Mouse (Mus musculus) liver, embryonic 14.5 days (tissue): ENCODE measurements around the gene Gm42417. TPM values are rescaled to one million over a fixed set of nuclear protein-coding genes. Genes with fewer than 3 reads are reported as not detected.

Experiments used
- ATAC-seq: fragments of 200-750 bp; cut with Nextera tagmentation; 2 replicates; pipeline ENCODE4 v1.8.0; 2017; ENCODE audit warnings: moderate number of reproducible peaks, mild to moderate bottlenecking, moderate library complexity; ENCODE audit not compliant: insufficient read depth
- DNase-seq, 3 experiments: peaks; one replicate each; pipeline ENCODE4 v3.0.0-alpha.2; 2012 to 2013; ENCODE audit warnings: low read depth in 3 of 3, low spot score in 3 of 3
- H3K27ac ChIP-seq: fragments of 300-500 bp; sonication (generic); 2 replicates; pipeline ENCODE4 v1.5.1; 2014; ENCODE audit warnings: moderate library complexity, mild to moderate bottlenecking, control low read depth, inconsistent platforms
- H3K27me3 ChIP-seq: fragments of 300-500 bp; sonication (generic); 2 replicates; pipeline ENCODE4 v1.6.1; 2014; ENCODE audit warnings: mild to moderate bottlenecking, low read length, moderate library complexity; ENCODE audit not compliant: control insufficient read depth, insufficient read depth
- H3K36me3 ChIP-seq: fragments of 300-500 bp; sonication (generic); replicated peaks from 2 replicates; pipeline ENCODE4 v1.6.1; 2014; ENCODE audit warnings: low read depth; ENCODE audit not compliant: control insufficient read depth, insufficient read depth
- H3K4me1 ChIP-seq, 2 experiments: fragments of 200-500 bp in 1 of 2; fragments of 300-500 bp in 1 of 2; sonication (generic) in 1 of 2; replicated peaks; 2 replicates each; pipeline ENCODE4 v1.6.1; 2012 to 2014; ENCODE audit warnings: antibody characterized with exemption in 1 of 2, inconsistent platforms in 1 of 2, low read length in 1 of 2; ENCODE audit not compliant: control insufficient read depth in 2 of 2, insufficient read depth in 2 of 2
- H3K4me2 ChIP-seq: fragments of 300-500 bp; sonication (generic); 2 replicates; pipeline ENCODE4 v1.6.1; 2014; ENCODE audit warnings: low read depth, mild to moderate bottlenecking, control low read depth, moderate library complexity
- H3K4me3 ChIP-seq, 2 experiments: fragments of 200-500 bp in 1 of 2; fragments of 300-500 bp in 1 of 2; sonication (generic) in 1 of 2; 2 replicates each; pipeline ENCODE4 v1.5.1; 2012 to 2014; ENCODE audit warnings: low read depth in 2 of 2, low read length in 2 of 2, mild to moderate bottlenecking in 2 of 2, control low read depth in 1 of 2, inconsistent platforms in 1 of 2, moderate library complexity in 1 of 2; ENCODE audit not compliant: insufficient read depth in 1 of 2
- H3K9ac ChIP-seq: fragments of 300-500 bp; sonication (generic); replicated peaks from 2 replicates; pipeline ENCODE4 v1.6.1; 2014; ENCODE audit warnings: mild to moderate bottlenecking, control low read depth, moderate library complexity
- H3K9me3 ChIP-seq: fragments of 300-500 bp; sonication (generic); 2 replicates; pipeline ENCODE4 v1.6.1; 2016; ENCODE audit warnings: low read length, mixed read lengths; ENCODE audit not compliant: control insufficient read depth
- CTCF ChIP-seq: IDR thresholded peaks from 2 replicates; pipeline ENCODE4 v1.5.1; 2016; ENCODE audit warnings: antibody characterized with exemption, low read depth, control low read depth
- EP300 ChIP-seq: IDR thresholded peaks from 2 replicates; pipeline ENCODE4 v1.6.1; 2016; ENCODE audit warnings: antibody characterized with exemption, low read depth
- WGBS: fragments of 180-500 bp; shearing (Covaris S2); extraction: QIAGEN DNeasy Blood & Tissue Kit; methylation state at CpG from one replicate; pipeline ENCODE4 v1.1.7; 2014; ENCODE audit not compliant: insufficient replicate concordance; 5-methylcytosine and 5-hydroxymethylcytosine counted together
- polyA plus RNA-seq, 2 experiments: library from polyadenylated mRNA; depleted of rRNA in 1 of 2; stranded (reverse) in 1 of 2; unstranded in 1 of 2; fragments of >200 nt; fragmentation: Nextera tagmentation in 1 of 2; extraction: Ambion mirVana in 1 of 2; gene quantifications; 2 replicates each; pipeline versions ENCODE4 v1.2.1 to v1.2.3; 2012 to 2014

Gm42417 gene
- polyA plus RNA-seq, 2 experiments = not detected

DNA sequence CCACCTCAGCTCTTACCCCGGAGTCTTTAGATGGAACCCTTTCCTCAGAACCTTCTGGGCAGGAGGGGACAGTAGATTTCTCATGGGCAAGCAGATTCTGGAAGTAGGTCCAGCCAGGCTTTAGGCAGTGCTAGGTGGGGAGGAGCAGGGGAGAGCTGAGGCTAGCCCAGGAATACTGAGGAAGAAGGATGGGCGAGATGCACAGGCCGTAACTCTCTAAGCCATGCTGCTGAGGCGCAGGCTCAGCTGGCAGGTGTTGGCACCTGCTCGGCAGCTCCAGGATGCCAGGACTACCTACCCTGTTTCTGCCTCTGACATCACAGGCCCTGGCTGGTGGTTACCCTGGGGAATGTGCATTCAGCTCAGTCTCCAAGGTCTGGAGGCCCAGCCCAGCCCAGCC is 31.1 kb upstream of the Gm42417 start:
- Histone ChIP-seq H3K4me2 (no peak overlapping the region), H3K9me3 (no peaks in the 10 kb centered on the region), H3K4me3 (no peak overlapping the region), H3K27ac (no peak overlapping the region), H3K27me3 (no peaks in the 10 kb centered on the region), H3K36me3 (no peaks in the 10 kb centered on the region), H3K4me1 (no peaks in the 10 kb centered on the region; a peak in 1 of 4 replicates), H3K9ac (no peak overlapping the region)
- no peak for DNase-seq
- no peak for TF ChIP-seq EP300
- TF ChIP-seq CTCF = no peak
- ATAC-seq = no peak
- 84% methylated on average over 5 of the region's 5 CpGs for WGBS

DNA sequence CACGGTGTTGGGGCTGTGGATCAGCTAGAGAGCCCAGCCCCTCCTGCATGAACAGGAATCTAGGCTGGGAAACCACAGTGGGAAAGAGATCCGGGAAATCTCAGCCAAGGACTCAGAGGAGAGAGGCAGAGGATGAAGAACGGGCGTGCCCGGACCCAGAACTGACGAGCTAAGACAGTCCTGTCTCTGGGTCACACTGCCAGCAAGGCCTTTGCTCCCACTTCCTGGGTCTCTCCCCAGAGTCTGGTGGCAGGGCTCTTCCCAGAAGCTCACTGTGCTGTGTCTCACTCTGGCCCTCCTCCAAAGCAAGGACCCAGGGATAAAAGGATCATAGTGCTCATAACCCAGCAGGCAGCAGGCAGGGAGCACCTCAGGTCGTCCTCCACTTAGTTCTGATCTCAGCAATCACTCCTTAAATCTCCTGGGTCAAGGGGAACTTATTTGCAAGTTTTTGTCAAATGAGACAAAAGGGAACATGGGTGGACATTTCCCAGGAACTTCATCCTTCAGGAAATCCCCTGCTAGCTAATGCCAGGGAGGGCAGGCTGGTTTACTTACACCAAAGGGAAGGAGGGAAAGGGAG is 30.6 kb upstream of the Gm42417 start:
- Histone ChIP-seq H3K9me3 (no peaks in the 10 kb centered on the region), H3K27me3 (no peaks in the 10 kb centered on the region), H3K36me3 (no peaks in the 10 kb centered on the region), H3K9ac (no peak overlapping the region), H3K4me2 (no peak overlapping the region), H3K4me3 (no peak overlapping the region), H3K4me1 (no peaks in the 10 kb centered on the region; a peak in 1 of 4 replicates), H3K27ac (no peak overlapping the region)
- 29% methylated on average over 7 of the region's 7 CpGs for WGBS
- no peak for DNase-seq
- ATAC-seq = no peak
- no peak for TF ChIP-seq EP300
- TF ChIP-seq CTCF = no peak

DNA sequence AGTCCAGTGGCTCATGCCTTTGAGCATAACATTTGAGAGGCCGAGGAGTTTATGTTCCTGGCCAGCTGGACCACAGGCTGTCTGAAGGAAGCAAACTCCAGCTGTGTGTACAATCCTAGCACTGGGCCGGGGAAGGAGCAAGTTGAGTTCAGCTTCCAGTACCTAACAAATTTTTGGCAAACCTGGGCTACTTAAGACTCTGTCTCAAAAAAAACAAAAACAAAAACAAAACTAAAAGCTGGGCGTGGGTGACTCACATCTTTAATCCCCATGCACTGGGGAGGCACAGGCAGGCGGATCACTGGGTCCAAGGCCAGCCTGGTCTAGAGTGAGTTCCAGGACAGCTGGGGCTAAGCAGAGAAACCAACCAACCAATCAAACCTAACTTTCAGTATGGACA is 29.5 kb upstream of the Gm42417 start:
- H3K27ac ChIP-seq = no peak overlapping the region
- H3K9me3 ChIP-seq = no peaks in the 10 kb centered on the region

GRCm38 (mm10) chr1:36567818-36568603 is 28.8 kb upstream of the Gm42417 start:
- no peak for DNase-seq
- H3K4me2 ChIP-seq = no peak overlapping the region
- ATAC-seq = no peak
- H3K4me3 ChIP-seq = no peak overlapping the region
- TF ChIP-seq CTCF = no peak
- no peak for TF ChIP-seq EP300
- H3K36me3 ChIP-seq = no peaks in the 10 kb centered on the region
- no peaks in the 10 kb centered on the region for H3K27me3 ChIP-seq
- H3K9ac ChIP-seq = no peak overlapping the region
- no peak overlapping the region for H3K27ac ChIP-seq
- no peaks in the 10 kb centered on the region for H3K9me3 ChIP-seq
- peaks cover 0 to 3% of the 10 kb centered on the region in 2 experiments; a peak in 2 of 4 replicates for H3K4me1 ChIP-seq
- 56% methylated on average over 21 of the region's 21 CpGs for WGBS

More for the DNA sequence above, 29.5 kb upstream of the Gm42417 start:
- Histone ChIP-seq H3K36me3 (no peaks in the 10 kb centered on the region), H3K4me3 (no peak overlapping the region), H3K27me3 (no peaks in the 10 kb centered on the region), H3K4me1 (no peaks in the 10 kb centered on the region; a peak in 1 of 4 replicates), H3K4me2 (no peak overlapping the region), H3K9ac (no peak overlapping the region)
- no peak for TF ChIP-seq EP300
- TF ChIP-seq CTCF = no peak
- 59% methylated on average over 4 of the region's 4 CpGs for WGBS
- ATAC-seq (no peak), DNase-seq (no peak)

GRCm38 (mm10) chr1:36566425-36566824 is 27.2 kb upstream of the Gm42417 start:
- H3K27me3 ChIP-seq = peaks cover under 1% of the 10 kb centered on the region; the same call in 1 of the 2 replicates
- ATAC-seq (no peak), DNase-seq (no peak)
- no peak overlapping the region for H3K4me2 ChIP-seq
- no peak overlapping the region for H3K4me3 ChIP-seq
- no peak overlapping the region for H3K27ac ChIP-seq
- H3K9ac ChIP-seq = no peak overlapping the region
- 2% methylated on average over 2 of the region's 2 CpGs for WGBS
- H3K36me3 ChIP-seq = no peaks in the 10 kb centered on the region
- H3K4me1 ChIP-seq = peaks cover 0 to 10% of the 10 kb centered on the region in 2 experiments; a peak in 2 of 4 replicates
- H3K9me3 ChIP-seq = no peaks in the 10 kb centered on the region
- TF ChIP-seq CTCF (no peak), EP300 (no peak)
